Mouse (Mus musculus) hindbrain, embryonic 14.5 days (tissue): Measurements from ENCODE around the gene Magix. TPM values are rescaled to one million over a fixed set of nuclear protein-coding genes. Genes with fewer than 3 reads are reported as not detected.

Source experiments
- ATAC-seq: fragments of 200-750 bp; cut with Nextera tagmentation; 2 replicates; pipeline ENCODE4 v1.8.0; 2017; ENCODE audit warnings: moderate number of reproducible peaks, mild to moderate bottlenecking, moderate TSS enrichment, moderate library complexity; ENCODE audit not compliant: low FRiP score
- DNase-seq: peaks from one replicate; pipeline ENCODE4 v3.0.0-alpha.2; 2015; ENCODE audit warnings: low spot score
- H3K27ac ChIP-seq: fragments of 300-500 bp; sonication (generic); 2 replicates; pipeline ENCODE4 v1.5.1; 2014; ENCODE audit warnings: mild to moderate bottlenecking, moderate library complexity
- H3K27me3 ChIP-seq: fragments of 300-500 bp; sonication (generic); 2 replicates; pipeline ENCODE4 v1.6.1; 2014; ENCODE audit warnings: mild to moderate bottlenecking, low read length, mixed read lengths; ENCODE audit not compliant: control insufficient read depth, insufficient read depth
- H3K36me3 ChIP-seq: fragments of 300-500 bp; sonication (generic); replicated peaks from 2 replicates; pipeline ENCODE4 v1.6.1; 2014; ENCODE audit not compliant: control insufficient read depth, insufficient read depth
- H3K4me1 ChIP-seq: fragments of 300-500 bp; sonication (generic); replicated peaks from 2 replicates; pipeline ENCODE4 v1.6.1; 2014; ENCODE audit warnings: antibody characterized with exemption, low read length, mixed read lengths; ENCODE audit not compliant: control insufficient read depth, insufficient read depth
- H3K4me2 ChIP-seq: fragments of 300-500 bp; sonication (generic); replicated peaks from 2 replicates; pipeline ENCODE4 v1.6.1; 2014; ENCODE audit warnings: mild to moderate bottlenecking, moderate library complexity
- H3K4me3 ChIP-seq: fragments of 300-500 bp; sonication (generic); replicated peaks from 2 replicates; pipeline ENCODE4 v1.5.1; 2014; ENCODE audit warnings: mild to moderate bottlenecking, low read length
- H3K9ac ChIP-seq: fragments of 300-500 bp; sonication (generic); 2 replicates; pipeline ENCODE4 v1.6.1; 2014
- H3K9me3 ChIP-seq: fragments of 300-500 bp; sonication (generic); 2 replicates; pipeline ENCODE4 v1.6.1; 2016; ENCODE audit warnings: low read length; ENCODE audit not compliant: control insufficient read depth
- WGBS: fragments of 180-500 bp; shearing (Covaris S2); extraction: QIAGEN DNeasy Blood & Tissue Kit; methylation state at CpG from one replicate; pipeline ENCODE4 v1.1.7; 2014; 5-methylcytosine and 5-hydroxymethylcytosine counted together
- polyA plus RNA-seq: library from polyadenylated mRNA; unstranded; fragments of >200 nt; fragmentation: Nextera tagmentation; extraction: Ambion mirVana; gene quantifications from 2 replicates; pipeline ENCODE4 v1.2.1, GENCODE M21; 2014

The Magix gene
- not detected in 2 replicates for polyA plus RNA-seq

DNA sequence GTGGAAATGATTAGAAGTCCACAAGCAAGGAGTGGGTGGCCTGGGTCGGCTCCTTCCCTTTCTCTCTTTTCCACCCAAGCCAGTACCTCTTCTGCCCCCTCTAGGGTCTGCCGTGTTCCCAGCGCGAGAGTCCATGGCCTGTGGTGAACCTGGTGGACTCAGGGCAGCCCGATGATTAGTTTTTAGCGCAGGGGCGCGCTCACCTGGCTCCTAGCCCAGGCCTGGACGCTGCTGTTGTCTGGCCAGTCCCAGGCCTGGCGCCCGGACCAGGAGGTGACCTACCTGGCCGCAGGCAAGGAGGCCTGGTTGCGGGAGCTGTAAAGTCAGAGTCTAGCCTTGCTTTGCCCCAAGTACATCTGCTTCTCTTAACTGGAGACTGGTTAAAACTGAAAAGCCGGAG lies at the start of gene Magix:
Gene Magix (minus strand): TSS at position 388 of the 400 bp plus-strand sequence.
- 66% methylated on average over 14 of the region's 14 CpGs for WGBS
- Histone ChIP-seq H3K4me3 (peak within 1 kb of the TSS; percentile 18), H3K27ac (no peak within 1 kb of the TSS), H3K4me2 (peak within 1 kb of the TSS; percentile 51), H3K4me1 (no peaks in the 10 kb centered on the region), H3K9ac (peak within 1 kb of the TSS; percentile 46; the same call in 1 of the 2 replicates), H3K9me3 (no peaks in the 10 kb centered on the region), H3K36me3 (no peaks in the 10 kb centered on the region), H3K27me3 (no peaks in the 10 kb centered on the region)
- no peak for ATAC-seq
- DNase-seq: no peak

- 36% methylated on average over 4 of the region's 4 CpGs for WGBS
- no peaks in the 10 kb centered on the region for H3K9me3 ChIP-seq
- H3K9ac ChIP-seq: peak overlapping the region; percentile 56
These were observed 47.8 kb upstream of the Magix start for GRCm38 (mm10) chrX:7728922-7729265.

DNA sequence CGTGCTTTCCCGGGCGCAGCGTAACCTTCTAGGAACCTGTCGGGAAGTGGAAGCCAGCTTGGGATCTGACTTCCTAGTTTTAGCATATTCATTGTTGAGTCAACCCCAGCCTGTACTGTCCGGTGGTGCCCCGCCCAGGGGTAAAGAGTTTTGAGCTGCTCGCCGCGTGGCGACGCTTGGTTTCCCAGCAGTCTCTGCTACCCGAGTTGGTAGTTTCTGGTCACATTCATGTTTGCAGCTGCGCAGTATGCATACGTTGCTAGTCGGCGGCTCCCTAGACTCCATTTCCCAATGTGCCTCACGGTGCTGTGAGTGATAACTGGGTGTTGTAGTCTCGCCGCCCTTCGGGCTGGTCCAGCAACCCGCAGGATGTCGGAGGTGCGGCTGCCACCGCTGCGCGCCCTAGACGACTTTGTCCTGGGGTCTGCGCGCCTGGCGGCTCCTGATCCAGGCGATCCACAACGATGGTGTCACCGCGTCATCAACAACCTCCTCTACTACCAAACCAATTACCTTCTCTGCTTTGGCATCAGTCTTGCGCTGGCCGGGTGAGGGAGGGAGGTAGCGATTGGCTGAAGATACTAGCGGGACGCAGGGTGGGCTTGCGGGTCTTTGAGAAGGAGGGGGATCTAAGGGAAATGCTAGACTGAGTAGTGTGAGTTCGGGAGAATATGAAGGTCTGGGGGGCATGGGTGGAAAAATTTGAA lies 47.3 kb upstream of the Magix start, which contains the start of gene Praf2:
Gene Praf2 (plus strand): TSS at position 225 of the 707 bp plus-strand sequence.
- peak; percentile 78 for DNase-seq
- Histone ChIP-seq H3K4me1 (peaks cover 3% of the 10 kb centered on the region; the same call in 1 of the 2 replicates), H3K4me3 (peak within 1 kb of the TSS; percentile 39), H3K27ac (peak within 1 kb of the TSS; percentile 73), H3K4me2 (peak within 1 kb of the TSS; percentile 51), H3K36me3 (peaks cover 5% of the 10 kb centered on the region), H3K9me3 (no peaks in the 10 kb centered on the region), H3K9ac (peak within 1 kb of the TSS; percentile 56), H3K27me3 (no peaks in the 10 kb centered on the region)
- peak; percentile 94 for ATAC-seq
- WGBS: 18% methylated on average over 42 of the region's 42 CpGs

More at GRCm38 (mm10) chrX:7728922-7729265, 47.8 kb upstream of the Magix start:
- Histone ChIP-seq H3K4me3 (peak overlapping the region; percentile 39), H3K4me2 (peak overlapping the region; percentile 51), H3K27me3 (no peaks in the 10 kb centered on the region), H3K36me3 (peaks cover 5% of the 10 kb centered on the region), H3K27ac (peak overlapping the region; percentile 73; the same call in 1 of the 2 replicates), H3K4me1 (peaks cover 3% of the 10 kb centered on the region; the same call in 1 of the 2 replicates)
- ATAC-seq (no peak), DNase-seq (no peak)

- Histone ChIP-seq H3K4me3 (no peak overlapping the region), H3K36me3 (peaks cover 5% of the 10 kb centered on the region; the same call in 1 of the 2 replicates), H3K27me3 (no peaks in the 10 kb centered on the region), H3K9me3 (no peaks in the 10 kb centered on the region), H3K4me2 (no peak overlapping the region), H3K4me1 (peaks cover 3% of the 10 kb centered on the region; the same call in 1 of the 2 replicates), H3K9ac (no peak overlapping the region), H3K27ac (no peak overlapping the region)
- DNase-seq: no peak
- ATAC-seq: no peak
- WGBS: 95% methylated on average over 13 of the region's 13 CpGs
These were observed 46.1 kb upstream of the Magix start for GRCm38 (mm10) chrX:7727176-7727575.

DNA sequence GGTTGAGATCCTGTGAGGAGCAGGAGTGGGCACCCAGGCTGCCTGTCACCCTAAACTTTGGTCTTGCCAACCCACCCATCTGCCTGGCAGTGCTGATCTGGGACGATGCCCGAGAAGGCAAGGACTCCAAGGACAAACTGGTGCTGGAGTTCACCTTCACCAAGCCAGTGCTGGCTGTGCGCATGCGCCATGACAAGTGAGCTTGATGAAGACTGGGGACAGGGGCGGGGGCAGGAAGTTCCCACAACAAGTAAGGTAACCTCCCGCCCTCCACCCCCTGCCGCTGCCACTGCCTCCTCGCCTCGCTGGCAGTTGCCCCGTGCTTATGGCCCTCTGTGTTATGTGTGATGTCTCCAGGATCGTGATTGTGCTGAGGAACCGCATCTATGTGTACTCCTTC lies 44.8 kb upstream of the Magix start:
- H3K4me2 ChIP-seq: no peak overlapping the region
- no peak overlapping the region for H3K27ac ChIP-seq
- ATAC-seq (no peak), DNase-seq (no peak)
- WGBS: 92% methylated on average over 12 of the region's 12 CpGs
- H3K4me3 ChIP-seq: no peak overlapping the region
- H3K4me1 ChIP-seq: peaks cover 3% of the 10 kb centered on the region; the same call in 1 of the 2 replicates
- no peak overlapping the region for H3K9ac ChIP-seq
- H3K36me3 ChIP-seq: peaks cover 5% of the 10 kb centered on the region; the same call in 1 of the 2 replicates
- no peaks in the 10 kb centered on the region for H3K27me3 ChIP-seq
- no peaks in the 10 kb centered on the region for H3K9me3 ChIP-seq

DNA sequence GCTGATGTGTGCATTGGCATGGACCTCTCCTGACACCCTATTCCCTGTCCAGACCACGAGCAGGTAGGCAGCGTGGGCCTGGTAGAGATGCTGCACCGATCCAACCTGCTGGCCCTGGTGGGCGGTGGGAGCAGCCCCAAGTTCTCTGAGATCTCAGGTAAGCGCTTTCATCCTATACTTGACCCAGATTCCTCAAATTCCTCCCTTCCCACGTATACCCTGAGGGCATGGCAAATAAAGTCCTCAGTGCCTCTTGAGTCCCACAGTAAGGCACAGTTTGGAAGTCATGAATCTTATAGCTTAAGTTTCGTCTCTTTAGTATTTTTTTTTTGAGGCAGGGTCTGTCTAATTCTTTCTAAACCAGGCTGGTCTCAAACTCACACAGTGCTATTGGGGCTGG lies 43.1 kb upstream of the Magix start:
- Histone ChIP-seq H3K4me3 (no peak overlapping the region), H3K27ac (no peak overlapping the region), H3K36me3 (peaks cover 5% of the 10 kb centered on the region; the same call in 1 of the 2 replicates), H3K27me3 (no peaks in the 10 kb centered on the region), H3K9me3 (no peaks in the 10 kb centered on the region), H3K4me1 (0 out of 2 replicates have a peak, but pooled peaks cover under 1% of the 10 kb centered on the region), H3K4me2 (no peak overlapping the region), H3K9ac (no peak overlapping the region)
- no peak for DNase-seq
- 83% methylated on average over 7 of the region's 7 CpGs for WGBS
- ATAC-seq: no peak

DNA sequence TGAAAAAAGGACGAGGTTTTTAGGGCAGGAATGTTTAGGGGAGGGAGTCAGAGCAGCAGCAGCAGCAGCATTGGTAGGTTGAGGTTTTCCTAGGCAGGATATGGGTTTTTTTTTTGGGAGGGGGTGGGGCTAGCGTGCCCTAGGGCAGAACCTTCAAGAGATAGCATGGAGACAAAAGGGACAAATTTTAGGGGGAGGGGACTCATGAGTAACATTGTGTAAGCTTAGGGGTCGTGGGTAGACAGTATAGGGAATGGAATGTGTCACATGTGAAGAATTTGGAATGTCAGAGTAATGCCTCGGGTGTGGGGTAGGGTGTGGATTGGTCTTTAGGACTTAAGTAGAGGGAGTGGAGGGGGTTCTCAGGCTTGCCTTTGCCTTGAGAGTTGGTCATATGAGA lies 41.6 kb upstream of the Magix start:
- WGBS: 27% methylated on average over 4 of the region's 4 CpGs
- Histone ChIP-seq H3K9ac (peak overlapping the region; percentile 57), H3K4me2 (peak overlapping the region; percentile 56), H3K36me3 (peaks cover 5% of the 10 kb centered on the region; the same call in 1 of the 2 replicates), H3K4me3 (peak overlapping the region; percentile 47), H3K27ac (no peak overlapping the region), H3K4me1 (no peaks in the 10 kb centered on the region), H3K9me3 (no peaks in the 10 kb centered on the region), H3K27me3 (no peaks in the 10 kb centered on the region)
- ATAC-seq (no peak), DNase-seq (no peak)

GRCm38 (mm10) chrX:7722282-7722611 lies 41.2 kb upstream of the Magix start:
- DNase-seq: no peak
- WGBS: 17% methylated on average over 11 of the region's 11 CpGs
- Histone ChIP-seq H3K4me1 (no peaks in the 10 kb centered on the region), H3K9ac (peak overlapping the region; percentile 57), H3K9me3 (no peaks in the 10 kb centered on the region), H3K27ac (peak overlapping the region; percentile 88; the same call in 1 of the 2 replicates), H3K4me3 (peak overlapping the region; percentile 47), H3K36me3 (peaks cover 5% of the 10 kb centered on the region; the same call in 1 of the 2 replicates), H3K4me2 (peak overlapping the region; percentile 56), H3K27me3 (no peaks in the 10 kb centered on the region)
- peak; percentile 38; the same call in 1 of the 2 replicates for ATAC-seq

GRCm38 (mm10) chrX:7721514-7722281 lies 40.6 kb upstream of the Magix start, which contains the start of gene Gm45208:
TSS of gene Gm45208 (plus strand) at chrX:7722245.
- Histone ChIP-seq H3K9me3 (no peaks in the 10 kb centered on the region), H3K27ac (peak within 1 kb of the TSS; percentile 88), H3K27me3 (no peaks in the 10 kb centered on the region), H3K36me3 (0 out of 2 replicates have a peak, but pooled peaks cover 4% of the 10 kb centered on the region), H3K4me3 (peak within 1 kb of the TSS; percentile 47), H3K9ac (peak within 1 kb of the TSS; percentile 57), H3K4me2 (peak within 1 kb of the TSS; percentile 56), H3K4me1 (no peaks in the 10 kb centered on the region)
- WGBS: 27% methylated on average over 22 of the region's 22 CpGs
- ATAC-seq (peak; percentile 87), DNase-seq (peak; percentile 78)
